Mouse (Mus musculus) small intestine, adult 2 months (tissue): ENCODE results near the gene Olfr802. TPM values are rescaled to one million over a fixed set of nuclear protein-coding genes. Genes with fewer than 3 reads are reported as not detected.

Experiments used
- H3K27ac ChIP-seq: fragments of 200-500 bp; 2 replicates; pipeline ENCODE4 v1.5.1; 2012; ENCODE audit warnings: low read depth, low read length, control low read depth, inconsistent platforms; ENCODE audit not compliant: insufficient read depth
- H3K27me3 ChIP-seq: fragments of 200-500 bp; 2 replicates; pipeline ENCODE4 v1.6.1; 2012; ENCODE audit warnings: mild to moderate bottlenecking, moderate library complexity, low read length, inconsistent platforms; ENCODE audit not compliant: control insufficient read depth, insufficient read depth
- H3K36me3 ChIP-seq: fragments of 200-500 bp; 2 replicates; pipeline ENCODE4 v1.6.1; 2012; ENCODE audit warnings: mild to moderate bottlenecking, low read length, control low read depth, inconsistent platforms; ENCODE audit not compliant: control insufficient read depth, insufficient read depth
- H3K4me1 ChIP-seq: fragments of 200-500 bp; 2 replicates; pipeline ENCODE4 v1.6.1; 2012; ENCODE audit warnings: low read length, inconsistent platforms, mixed read lengths; ENCODE audit not compliant: control insufficient read depth, insufficient read depth, insufficient read length
- H3K4me3 ChIP-seq: fragments of 200-500 bp; 2 replicates; pipeline ENCODE4 v1.5.1; 2012; ENCODE audit warnings: low read depth, mild to moderate bottlenecking, control low read depth, inconsistent platforms, low read length, moderate library complexity
- CTCF ChIP-seq: fragments of 200-500 bp; IDR thresholded peaks from 2 replicates; pipeline ENCODE4 v1.5.1; 2012; ENCODE audit warnings: low read depth, mild to moderate bottlenecking, control low read depth, inconsistent platforms, low read length, moderate library complexity, mixed read lengths; ENCODE audit not compliant: insufficient replicate concordance, insufficient read length; ENCODE audit errors: extremely low read depth
- POLR2A ChIP-seq: fragments of 200-500 bp; IDR thresholded peaks from 2 replicates; pipeline ENCODE4 v1.6.1; 2012; ENCODE audit warnings: low read depth, mild to moderate bottlenecking, control low read depth, inconsistent platforms, low read length, moderate library complexity
- WGBS: fragments of 180-500 bp; shearing (Covaris S2); methylation state at CpG from one replicate; pipeline ENCODE4 v1.1.7; 2018; 5-methylcytosine and 5-hydroxymethylcytosine counted together
- polyA plus RNA-seq: library from polyadenylated mRNA; depleted of rRNA; stranded (reverse); fragments of >200 nt; gene quantifications from 2 replicates; pipeline ENCODE4 v1.2.3, GENCODE M21; 2012; rRNA removed

Olfr802 gene
- polyA plus RNA-seq, 1 experiment = not detected

- Histone ChIP-seq H3K4me3 (no peak within 1 kb of the TSS), H3K27me3 (no peaks in the 10 kb centered on the region), H3K27ac (no peak within 1 kb of the TSS), H3K4me1 (no peaks in the 10 kb centered on the region), H3K36me3 (no peaks in the 10 kb centered on the region)
- TF ChIP-seq CTCF (no peak), POLR2A (no peak)
- WGBS = 7% methylated on average over 1 of the region's 1 CpGs
Measured at GRCm38 (mm10) chr10:129637184-129637583, 50.8 kb downstream of the Olfr802 start, which contains the start of gene Olfr799. Gene Olfr799 (plus strand): TSS chr10:129637484.

DNA sequence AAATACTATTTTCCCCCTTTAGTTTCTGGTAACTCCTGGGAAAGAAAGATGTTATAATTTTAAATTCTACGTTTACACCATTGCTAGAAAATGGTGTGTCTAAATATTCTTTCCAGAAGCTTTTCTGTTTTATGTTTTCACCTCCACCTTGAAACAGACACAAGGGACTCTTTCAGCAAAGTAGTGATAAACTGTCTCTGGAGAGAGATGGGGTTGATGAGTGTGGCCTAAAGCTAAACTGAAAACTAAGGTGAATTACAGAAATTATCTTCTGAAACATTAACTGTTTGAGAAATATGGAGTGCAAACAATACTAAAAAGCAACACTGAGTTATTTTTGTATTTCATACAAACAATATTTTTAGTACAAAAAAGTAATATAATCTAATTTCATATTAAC is 60.1 kb downstream of the Olfr802 start, which contains the start of gene Olfr798:
Gene Olfr798 (minus strand): TSS at position 101 of the 400 bp plus-strand sequence.
- H3K4me3 ChIP-seq = no peak within 1 kb of the TSS
- H3K27me3 ChIP-seq = no peaks in the 10 kb centered on the region
- no peak within 1 kb of the TSS for H3K27ac ChIP-seq
- no peak for TF ChIP-seq POLR2A
- TF ChIP-seq CTCF = no peak
- no peaks in the 10 kb centered on the region for H3K36me3 ChIP-seq
- no peaks in the 10 kb centered on the region for H3K4me1 ChIP-seq
- 83% methylated on average over 1 of the region's 1 CpGs for WGBS

Other genes starting within 250 kb of the Olfr802 start
- not detected in 2 replicates for gene Olfr787, start 226.3 kb downstream of the Olfr802 start, polyA plus RNA-seq
- gene Olfr788, start 217.2 kb downstream of the Olfr802 start, polyA plus RNA-seq = not detected in 2 replicates
- not detected in 2 replicates for gene Olfr789, start 203.4 kb downstream of the Olfr802 start, polyA plus RNA-seq
- gene Olfr790, start 189.7 kb downstream of the Olfr802 start, polyA plus RNA-seq = not detected in 2 replicates
- gene Olfr791, start 166.4 kb downstream of the Olfr802 start, polyA plus RNA-seq = not detected in 2 replicates
- gene Olfr792, start 149.0 kb downstream of the Olfr802 start, polyA plus RNA-seq = not detected in 2 replicates
- not detected in 2 replicates for gene Olfr794, start 120.5 kb downstream of the Olfr802 start, polyA plus RNA-seq
- not detected in 2 replicates for gene Olfr796, start 75.6 kb downstream of the Olfr802 start, polyA plus RNA-seq
- not detected in 2 replicates for gene Olfr798, start 60.2 kb downstream of the Olfr802 start, polyA plus RNA-seq
- not detected in 2 replicates for gene Olfr799, start 50.7 kb downstream of the Olfr802 start, polyA plus RNA-seq
- gene Olfr800, start 30.5 kb downstream of the Olfr802 start, polyA plus RNA-seq = not detected in 2 replicates
- not detected in 2 replicates for gene Olfr801, start 14.3 kb downstream of the Olfr802 start, polyA plus RNA-seq
- not detected in 2 replicates for gene Olfr803, start 6.1 kb upstream of the Olfr802 start, polyA plus RNA-seq
- gene Olfr804, start 15.0 kb upstream of the Olfr802 start, polyA plus RNA-seq = not detected in 2 replicates
- gene Olfr805, start 41.2 kb upstream of the Olfr802 start, polyA plus RNA-seq = not detected in 2 replicates
- not detected in 2 replicates for gene Olfr806, start 53.8 kb upstream of the Olfr802 start, polyA plus RNA-seq
- gene Olfr807, start 69.6 kb upstream of the Olfr802 start, polyA plus RNA-seq = not detected in 2 replicates
- not detected in 2 replicates for gene Olfr808, start 77.3 kb upstream of the Olfr802 start, polyA plus RNA-seq
- gene Olfr809, start 86.5 kb upstream of the Olfr802 start, polyA plus RNA-seq = not detected in 2 replicates
- gene Olfr810, start 106.7 kb upstream of the Olfr802 start, polyA plus RNA-seq = not detected in 2 replicates
- not detected in 2 replicates for gene Olfr811, start 116.2 kb upstream of the Olfr802 start, polyA plus RNA-seq
- gene Olfr812, start 157.9 kb upstream of the Olfr802 start, polyA plus RNA-seq = not detected in 2 replicates
- not detected in 2 replicates for gene Olfr813, start 167.2 kb upstream of the Olfr802 start, polyA plus RNA-seq
- gene Olfr814, start 191.7 kb upstream of the Olfr802 start, polyA plus RNA-seq = not detected in 2 replicates
- not detected in 2 replicates for gene Olfr815, start 217.7 kb upstream of the Olfr802 start, polyA plus RNA-seq
- gene Olfr816, start 227.4 kb upstream of the Olfr802 start, polyA plus RNA-seq = not detected in 2 replicates